Mouse (Mus musculus) cerebellum, adult 9-10 months (tissue): ENCODE measurements at regions not wholly inside any gene's neighbourhood (a gene's known extent, or its start where the extent isn't known, plus 50 kb on each side); places are given as distances from the start of the nearest gene placed in this dataset.

Source experiments
- DNase-seq: peaks from one replicate; pipeline ENCODE4 v3.0.0; 2022

DNA sequence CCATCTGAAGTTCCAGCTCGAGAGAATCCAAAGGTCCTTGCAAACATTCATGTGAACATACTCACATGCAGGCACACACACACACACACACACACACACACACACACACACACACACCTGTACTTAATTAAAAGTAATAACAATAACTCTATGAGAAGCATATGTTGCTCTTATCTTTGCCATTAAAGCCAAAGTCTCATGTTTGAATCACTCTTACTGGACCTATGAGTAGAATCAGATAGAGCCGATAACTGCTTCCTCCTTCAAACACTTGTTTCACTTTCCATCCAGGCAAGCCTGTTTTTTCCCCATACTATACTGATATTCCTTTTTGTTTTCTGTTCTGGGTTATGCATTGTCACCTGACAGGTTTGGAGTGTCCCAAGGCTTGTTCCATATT is 65.3 kb upstream of the Rgs1 start:
- DNase-seq, result no peak

DNA sequence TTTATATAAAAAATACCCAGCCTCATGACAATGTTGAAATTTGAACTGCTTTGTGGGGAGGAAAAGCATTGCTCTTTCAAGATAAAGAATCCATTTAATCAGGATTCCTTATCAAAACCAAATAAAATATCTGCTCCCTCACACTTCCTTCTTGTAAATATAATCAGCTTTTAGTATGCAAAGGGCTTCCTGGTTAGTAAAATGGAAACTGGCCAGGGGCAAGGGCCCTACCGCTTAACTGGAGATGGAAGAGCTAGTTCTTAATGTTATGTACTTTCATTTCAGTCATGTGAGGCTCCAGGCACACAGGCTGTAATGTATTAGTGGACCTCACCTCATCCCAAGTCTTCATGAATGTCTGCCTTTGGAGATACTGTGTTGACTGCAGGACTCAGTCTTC is 64.3 kb upstream of the Rgs1 start:
- DNase-seq, result no peak

GRCm38 (mm10) chr1:144309901-144310300 is 60.9 kb upstream of the Rgs1 start:
- DNase-seq, result no peak

DNA sequence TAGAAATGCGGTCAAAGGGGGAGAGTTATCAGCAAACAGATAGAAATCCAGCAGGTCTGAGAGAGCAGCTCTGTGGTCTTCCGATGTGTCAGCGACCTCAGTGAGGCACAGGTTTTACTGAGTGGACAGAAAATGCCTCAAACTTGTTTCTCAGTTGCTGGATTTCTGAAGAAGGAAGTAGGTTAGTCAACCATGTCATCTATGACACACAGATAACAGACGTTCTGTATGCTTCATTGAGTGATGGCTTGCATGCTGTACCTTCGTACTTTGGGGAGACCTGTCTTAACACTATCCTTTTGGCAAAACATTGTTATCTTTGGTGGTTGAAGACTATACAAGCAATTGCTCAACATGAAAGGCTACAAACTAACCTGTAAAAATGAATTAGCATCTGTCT is 59.3 kb upstream of the Rgs1 start:
- no peak for DNase-seq

DNA sequence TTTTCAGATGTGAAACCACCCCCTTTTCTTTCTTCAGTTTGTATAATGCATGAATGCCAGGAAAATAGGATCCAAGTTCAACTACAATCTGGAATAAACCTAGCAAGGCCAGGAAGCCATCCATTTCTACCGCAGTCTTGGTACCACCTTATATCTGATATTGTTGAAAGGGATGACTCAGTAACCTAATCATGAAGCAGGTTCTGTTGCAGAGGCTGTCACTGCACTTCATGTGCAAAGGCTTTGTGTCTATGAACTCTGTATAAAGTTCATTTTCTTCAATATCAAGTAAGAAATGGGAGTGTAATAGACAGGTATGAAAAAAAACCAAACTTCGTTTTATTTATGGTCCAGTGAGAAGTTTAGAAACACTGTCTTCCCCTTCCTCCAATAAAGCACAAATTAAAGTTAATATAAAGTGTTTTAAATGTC is 58.8 kb upstream of the Rgs1 start:
- DNase-seq, result no peak

- DNase-seq, result no peak
Observed at GRCm38 (mm10) chr1:144307017-144307853, 58.2 kb upstream of the Rgs1 start.

GRCm38 (mm10) chr1:144306284-144306683 is 57.2 kb upstream of the Rgs1 start:
- DNase-seq, result no peak

DNA sequence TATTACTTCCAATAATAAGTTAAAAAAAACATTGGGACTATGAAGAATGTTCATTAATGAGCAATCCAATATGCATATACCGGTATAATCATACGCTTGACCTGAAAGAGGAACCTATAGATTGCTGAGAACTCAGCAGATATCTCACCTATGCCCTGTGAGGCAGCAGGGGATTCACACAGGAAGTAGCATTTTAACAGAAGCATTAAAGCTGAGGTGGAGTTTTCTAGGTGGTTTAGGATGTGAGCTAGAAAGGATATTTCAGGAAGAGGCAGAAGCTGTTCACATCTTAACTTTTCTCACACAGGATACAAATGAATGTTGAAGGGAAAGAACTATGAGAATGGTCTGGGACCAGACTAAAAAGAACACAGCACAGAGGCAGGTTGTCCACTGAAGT is 51.6 kb upstream of the Rgs1 start:
- DNase-seq, result no peak
